Mouse (Mus musculus) gastrocnemius, postnatal 4 days (tissue): Measurements from ENCODE around the gene Slc22a14. TPM values are rescaled to one million over a fixed set of nuclear protein-coding genes. Genes with fewer than 3 reads are reported as not detected.

Source experiments
- DNase-seq, 2 experiments: peaks; one replicate each; pipeline ENCODE4 v3.0.0; 2021 to 2022; ENCODE audit warnings: low spot score in 2 of 2, mixed read lengths in 2 of 2
- total RNA-seq, 2 experiments: library from RNA; stranded (reverse); gene quantifications; 2 replicates each; pipeline ENCODE4 v1.2.3; 2021

Slc22a14 gene
- total RNA-seq, 2 experiments from 2014 or later = not detected

GRCm38 (mm10) chr9:119208998-119209397 lies 156.4 kb downstream of the Slc22a14 start, which contains the start of gene Slc22a13:
Gene Slc22a13, minus strand, starts transcription at chr9:119209098.
- DNase-seq = no peak

GRCm38 (mm10) chr9:119207113-119207512 lies 158.2 kb downstream of the Slc22a14 start:
- no peak for DNase-seq

- no peak for DNase-seq
Observed at GRCm38 (mm10) chr9:119206666-119207065, 158.7 kb downstream of the Slc22a14 start.

GRCm38 (mm10) chr9:119205756-119206155 lies 159.6 kb downstream of the Slc22a14 start:
- DNase-seq = no peak

- DNase-seq = no peak
Observed at GRCm38 (mm10) chr9:119203617-119204016, 161.7 kb downstream of the Slc22a14 start.

- no peak for DNase-seq
Observed at GRCm38 (mm10) chr9:119201653-119202052, 163.7 kb downstream of the Slc22a14 start.

- DNase-seq = no peak
Observed at GRCm38 (mm10) chr9:119199151-119199861, 166.0 kb downstream of the Slc22a14 start.

GRCm38 (mm10) chr9:119192202-119192990 lies 173.0 kb downstream of the Slc22a14 start:
- DNase-seq = no peak

- DNase-seq = peak in 1 of 2 experiments; percentile 32
Observed at GRCm38 (mm10) chr9:119181241-119181728, 184.1 kb downstream of the Slc22a14 start.

- no peak for DNase-seq
Observed at GRCm38 (mm10) chr9:119179292-119179691, 186.1 kb downstream of the Slc22a14 start.

GRCm38 (mm10) chr9:119167608-119168007 lies 197.7 kb downstream of the Slc22a14 start:
- DNase-seq = no peak

GRCm38 (mm10) chr9:119165548-119165947 lies 199.8 kb downstream of the Slc22a14 start:
- no peak for DNase-seq

- no peak for DNase-seq
Observed at GRCm38 (mm10) chr9:119164743-119165142, 200.6 kb downstream of the Slc22a14 start.

- DNase-seq = no peak
Observed at GRCm38 (mm10) chr9:119160689-119161088, 204.7 kb downstream of the Slc22a14 start.

- DNase-seq = no peak
Observed at GRCm38 (mm10) chr9:119158861-119159260, 206.5 kb downstream of the Slc22a14 start, which contains the start of gene Gm47289. Gene Gm47289, plus strand, starts transcription at chr9:119159161.

GRCm38 (mm10) chr9:119156278-119157201 lies 208.8 kb downstream of the Slc22a14 start, which contains the start of gene Acaa1b:
Gene Acaa1b, minus strand, starts transcription at chr9:119157093.
- DNase-seq = peak; percentile 71 to 87

- peak in 1 of 2 experiments; percentile 36 for DNase-seq
Observed at GRCm38 (mm10) chr9:119155826-119156225, 209.5 kb downstream of the Slc22a14 start.

- no peak for DNase-seq
Observed at GRCm38 (mm10) chr9:119155416-119155815, 209.9 kb downstream of the Slc22a14 start.

- no peak for DNase-seq
Observed at GRCm38 (mm10) chr9:119151751-119152150, 213.6 kb downstream of the Slc22a14 start.

GRCm38 (mm10) chr9:119149601-119150000 lies 215.8 kb downstream of the Slc22a14 start:
- DNase-seq = peak in 1 of 2 experiments; percentile 58
